Mouse (Mus musculus): ENCODE data around the gene Cpne5. TPM values are rescaled to one million over a fixed set of nuclear protein-coding genes. Genes with fewer than 3 reads are reported as not detected.

Cpne5 gene
- polyA plus RNA-seq (2012; ENCODE audit: insufficient read depth, insufficient read length, low replicate concordance, missing spikeins) = not detected in 2 replicates

DNA sequence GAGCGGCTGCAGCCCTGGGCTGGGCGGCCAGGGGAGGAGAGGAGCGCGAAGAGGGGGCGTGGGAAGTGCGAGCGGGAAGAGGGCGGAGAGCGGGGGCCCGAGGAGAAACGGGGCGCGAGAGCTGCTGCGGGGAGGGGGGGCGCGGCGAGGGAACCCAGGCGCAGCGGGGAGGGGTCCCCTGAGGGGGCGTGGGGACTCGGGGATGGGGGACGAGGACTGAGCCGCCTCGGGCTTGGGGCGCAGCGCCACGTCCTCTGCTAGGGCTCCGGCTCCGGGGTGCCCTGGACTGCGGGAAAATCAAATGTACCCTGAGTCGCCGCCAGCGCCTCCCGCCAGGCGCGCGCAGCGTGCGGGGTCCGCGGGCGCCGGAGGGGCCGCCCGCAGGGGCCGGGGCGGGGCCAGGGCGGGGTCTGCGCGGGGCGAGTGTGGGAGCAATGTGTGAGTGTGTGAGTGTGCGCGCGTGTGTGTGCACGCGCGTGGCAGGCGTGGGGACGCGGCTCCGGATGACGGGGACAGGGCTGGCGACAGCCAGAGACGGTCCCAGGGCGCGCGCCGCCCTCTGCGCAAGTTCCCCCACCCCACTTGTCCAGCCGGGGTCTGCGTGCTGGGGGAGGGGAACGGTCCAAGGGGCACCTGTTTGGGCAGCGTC, at the start of gene Cpne5:
Cpne5 (minus strand) TSS at position 396 of the 649 bp plus-strand sequence.
- H3K4me3 ChIP-seq (ENCODE audit: insufficient read depth, low read depth, low read length) = peak within 1 kb of the TSS; percentile 62
- WGBS = 1% methylated on average over 65 of the region's 73 CpGs
- H3K4me1 ChIP-seq (ENCODE audit: control insufficient read depth, insufficient read depth, low read length) = peaks cover 51% of the 10 kb centered on the region
- H3K27ac ChIP-seq (ENCODE audit: insufficient read depth, low read depth, low read length) = peak within 1 kb of the TSS; percentile 27
- no peak for TF ChIP-seq POLR2A (IDR thresholded peaks at IDR 0.05; ENCODE audit: insufficient read depth, low read depth, low read length)

DNA sequence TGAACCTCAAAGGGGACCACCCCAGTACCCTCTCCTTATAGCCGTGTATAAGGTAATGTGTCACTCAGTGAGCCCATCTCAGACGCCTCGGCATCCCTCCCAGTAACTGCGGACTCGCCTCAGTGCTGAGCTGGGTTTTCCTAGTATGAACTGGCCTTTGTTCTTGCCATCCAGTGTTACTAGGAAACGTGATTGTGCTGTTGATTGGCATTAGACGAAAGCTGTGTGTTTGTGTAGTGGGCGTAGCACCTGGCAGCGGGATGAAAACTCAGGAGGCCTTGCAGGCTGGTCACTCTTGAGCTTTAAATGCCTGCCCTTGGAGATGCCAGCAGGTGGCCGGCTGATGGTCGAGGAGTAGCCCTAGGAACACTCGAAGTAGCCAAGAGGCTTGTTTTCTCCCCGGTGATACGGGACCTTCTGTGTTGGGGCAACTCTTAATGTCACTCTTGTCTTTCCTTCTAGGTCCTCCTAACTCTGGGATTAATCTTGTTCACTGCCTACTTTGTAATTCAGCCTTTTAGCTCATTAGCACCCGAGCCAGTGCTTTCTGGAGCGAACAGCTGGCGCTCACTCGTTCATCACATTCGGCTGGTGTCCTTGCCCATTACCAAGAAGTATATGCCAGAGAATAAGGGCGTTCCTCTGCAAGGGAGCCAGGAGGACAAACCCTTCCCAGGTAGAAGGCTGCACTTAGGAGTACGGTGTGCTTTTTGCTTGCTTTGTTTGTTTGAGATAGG, 44.4 kb upstream of the Cpne5 start:
- Histone ChIP-seq H3K27ac (ENCODE audit: insufficient read depth, low read depth, low read length) (no peak overlapping the region), H3K4me3 (ENCODE audit: insufficient read depth, low read depth, low read length) (no peak overlapping the region), H3K4me1 (ENCODE audit: control insufficient read depth, insufficient read depth, low read length) (0 out of 2 replicates have a peak, but pooled peaks cover 3% of the 10 kb centered on the region)
- WGBS = 51% methylated on average over 21 of the region's 21 CpGs
- TF ChIP-seq CTCF (IDR thresholded peaks at IDR 0.05; ENCODE audit: insufficient read depth, low read depth, low read length) = no peak
- TF ChIP-seq POLR2A (IDR thresholded peaks at IDR 0.05; ENCODE audit: insufficient read depth, low read depth, low read length) = no peak

DNA sequence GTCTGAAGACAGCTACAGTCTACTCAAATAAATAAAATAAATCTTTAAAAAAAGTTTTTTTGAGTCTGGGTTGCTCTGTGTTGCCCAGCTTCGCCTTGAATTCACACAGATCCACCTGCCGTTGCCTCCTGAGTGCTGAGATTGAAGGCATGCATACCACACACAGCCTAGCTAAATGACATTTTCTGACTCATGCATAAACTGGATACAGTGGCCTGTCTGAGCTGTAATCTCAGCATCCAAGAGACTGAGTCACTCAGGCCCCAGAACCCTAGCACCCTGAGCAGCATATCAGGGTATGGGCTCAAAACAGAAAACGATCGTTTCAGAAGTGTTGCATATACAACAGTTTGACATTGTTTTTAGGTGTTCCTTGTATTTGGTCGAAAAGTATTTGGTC, 43.6 kb upstream of the Cpne5 start:
- WGBS = 66% methylated on average over 5 of the region's 5 CpGs
- Histone ChIP-seq H3K4me3 (ENCODE audit: insufficient read depth, low read depth, low read length) (no peak overlapping the region), H3K4me1 (ENCODE audit: control insufficient read depth, insufficient read depth, low read length) (0 out of 2 replicates have a peak, but pooled peaks cover 3% of the 10 kb centered on the region), H3K27ac (ENCODE audit: insufficient read depth, low read depth, low read length) (no peak overlapping the region)
- no peak for TF ChIP-seq CTCF (IDR thresholded peaks at IDR 0.05; ENCODE audit: insufficient read depth, low read depth, low read length)
- no peak for TF ChIP-seq POLR2A (IDR thresholded peaks at IDR 0.05; ENCODE audit: insufficient read depth, low read depth, low read length)

DNA sequence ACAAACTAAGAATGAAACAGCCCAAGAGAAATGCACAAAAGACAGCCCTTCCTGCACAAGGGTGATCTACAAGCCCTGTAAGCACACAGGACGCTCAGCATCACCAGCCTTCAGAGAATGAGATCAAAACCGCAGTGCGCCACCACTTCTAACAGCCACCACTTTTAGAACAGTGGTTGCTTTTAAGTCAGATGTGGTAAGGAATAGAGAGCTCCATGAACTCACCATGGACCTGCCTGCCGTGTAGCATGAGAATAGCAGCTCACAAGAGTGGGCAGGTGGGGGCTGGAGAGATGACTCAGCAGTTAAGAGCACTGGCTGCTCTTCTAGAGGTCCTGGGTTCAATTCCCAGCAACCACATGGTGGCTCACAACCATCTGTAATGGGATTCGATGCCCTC, 42.5 kb upstream of the Cpne5 start:
- Histone ChIP-seq H3K4me3 (ENCODE audit: insufficient read depth, low read depth, low read length) (no peak overlapping the region), H3K27ac (ENCODE audit: insufficient read depth, low read depth, low read length) (no peak overlapping the region), H3K4me1 (ENCODE audit: control insufficient read depth, insufficient read depth, low read length) (0 out of 2 replicates have a peak, but pooled peaks cover 3% of the 10 kb centered on the region)
- no peak for TF ChIP-seq POLR2A (IDR thresholded peaks at IDR 0.05; ENCODE audit: insufficient read depth, low read depth, low read length)
- TF ChIP-seq CTCF (IDR thresholded peaks at IDR 0.05; ENCODE audit: insufficient read depth, low read depth, low read length) = no peak
- WGBS = 92% methylated on average over 5 of the region's 5 CpGs

DNA sequence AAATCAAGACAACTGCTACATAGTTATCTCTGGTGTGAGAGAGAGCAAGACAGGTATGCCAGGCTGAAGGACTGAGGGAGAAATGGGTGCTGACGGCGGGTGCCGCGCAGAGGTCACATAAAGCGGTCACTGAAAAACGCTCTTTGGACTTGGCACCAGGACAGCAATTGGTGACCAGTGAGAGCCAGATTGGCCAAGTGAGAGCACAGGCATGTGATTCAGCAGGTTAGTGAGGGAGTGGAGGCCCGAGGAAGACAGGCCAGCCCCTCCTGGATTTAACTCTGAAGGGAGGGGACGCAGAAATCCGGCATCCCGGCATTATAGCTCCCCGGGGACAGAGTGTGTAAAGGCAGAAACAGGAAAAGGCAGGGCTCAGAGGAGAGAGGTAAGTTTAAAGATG, 35.9 kb upstream of the Cpne5 start:
- TF ChIP-seq POLR2A (IDR thresholded peaks at IDR 0.05; ENCODE audit: insufficient read depth, low read depth, low read length) (no peak), CTCF (IDR thresholded peaks at IDR 0.05; ENCODE audit: insufficient read depth, low read depth, low read length) (no peak)
- peaks cover 7% of the 10 kb centered on the region for H3K4me1 ChIP-seq (ENCODE audit: control insufficient read depth, insufficient read depth, low read length)
- no peak overlapping the region for H3K27ac ChIP-seq (ENCODE audit: insufficient read depth, low read depth, low read length)
- 80% methylated on average over 11 of the region's 11 CpGs for WGBS
- H3K4me3 ChIP-seq (ENCODE audit: insufficient read depth, low read depth, low read length) = no peak overlapping the region

DNA sequence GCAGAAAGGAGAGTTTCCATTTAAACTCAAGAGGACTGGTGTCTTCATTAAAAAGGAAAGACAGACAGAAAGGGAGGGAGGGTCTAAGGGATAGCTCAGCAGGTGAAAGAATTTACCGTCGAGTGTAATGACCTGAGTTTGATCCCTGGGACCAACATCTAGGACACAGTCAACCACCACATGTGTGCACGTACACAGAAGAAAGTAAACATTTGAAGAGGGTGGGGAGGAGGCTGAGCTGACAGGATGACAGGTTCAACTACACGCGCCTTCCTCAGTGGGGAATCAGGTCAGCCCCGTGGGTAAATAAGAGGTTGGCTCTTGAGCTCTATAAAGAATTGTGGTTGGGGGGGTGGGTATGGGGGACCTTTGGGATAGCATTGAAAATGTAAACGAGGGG, 35.2 kb upstream of the Cpne5 start:
- H3K4me3 ChIP-seq (ENCODE audit: insufficient read depth, low read depth, low read length) = no peak overlapping the region
- H3K4me1 ChIP-seq (ENCODE audit: control insufficient read depth, insufficient read depth, low read length) = peaks cover 7% of the 10 kb centered on the region
- no peak overlapping the region for H3K27ac ChIP-seq (ENCODE audit: insufficient read depth, low read depth, low read length)
- no peak for TF ChIP-seq POLR2A (IDR thresholded peaks at IDR 0.05; ENCODE audit: insufficient read depth, low read depth, low read length)
- no peak for TF ChIP-seq CTCF (IDR thresholded peaks at IDR 0.05; ENCODE audit: insufficient read depth, low read depth, low read length)
- 77% methylated on average over 7 of the region's 7 CpGs for WGBS

DNA sequence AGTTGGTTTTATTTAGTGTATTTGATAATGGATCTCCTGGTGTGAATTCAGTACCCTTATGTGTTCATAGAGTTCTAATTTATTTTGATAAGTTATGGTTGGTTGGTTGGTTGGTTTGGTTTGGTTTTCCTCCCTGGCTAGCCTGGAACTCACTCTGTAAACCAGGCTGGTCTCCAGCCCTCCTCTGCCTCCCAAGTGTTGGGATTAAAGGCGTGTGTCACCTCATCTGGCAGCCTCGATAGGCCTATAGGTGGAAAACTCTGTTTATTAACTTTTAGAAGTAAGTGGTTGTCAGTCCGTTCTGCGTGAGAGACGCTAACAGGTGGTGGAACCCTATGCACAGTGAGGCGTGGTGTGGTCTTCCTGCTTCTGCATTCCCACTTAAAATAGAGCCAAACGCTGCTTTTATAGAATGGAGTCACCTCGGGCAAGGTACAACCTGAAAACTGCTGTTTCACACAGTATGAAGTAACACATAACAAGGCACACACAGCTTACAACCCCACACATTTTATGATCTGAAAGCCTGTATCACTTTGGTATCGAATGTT, 32.3 kb upstream of the Cpne5 start:
- peaks cover 7% of the 10 kb centered on the region for H3K4me1 ChIP-seq (ENCODE audit: control insufficient read depth, insufficient read depth, low read length)
- no peak for TF ChIP-seq POLR2A (IDR thresholded peaks at IDR 0.05; ENCODE audit: insufficient read depth, low read depth, low read length)
- no peak for TF ChIP-seq CTCF (IDR thresholded peaks at IDR 0.05; ENCODE audit: insufficient read depth, low read depth, low read length)
- no peak overlapping the region for H3K4me3 ChIP-seq (ENCODE audit: insufficient read depth, low read depth, low read length)
- H3K27ac ChIP-seq (ENCODE audit: insufficient read depth, low read depth, low read length) = no peak overlapping the region
- whole genome bisulfite sequencing = 86% methylated on average over 9 of the region's 9 CpGs

DNA sequence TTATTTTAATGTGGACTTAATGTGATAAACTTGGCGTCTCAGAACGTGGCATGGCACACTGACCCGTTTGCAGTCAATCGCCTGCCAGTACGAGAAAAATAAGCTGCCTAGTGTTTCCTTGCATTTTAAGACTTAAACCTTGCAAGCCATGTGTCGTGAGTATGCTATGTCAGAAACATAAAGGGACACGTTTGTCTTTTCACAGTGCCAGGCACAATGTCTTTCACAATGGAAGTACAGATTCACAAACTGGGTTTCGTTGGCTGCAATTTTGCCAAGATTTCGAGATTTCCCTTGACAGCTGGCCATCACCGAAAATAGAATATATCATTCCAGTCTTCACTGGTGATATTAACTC, 31.4 kb upstream of the Cpne5 start:
- peaks cover 8% of the 10 kb centered on the region for H3K4me1 ChIP-seq (ENCODE audit: control insufficient read depth, insufficient read depth, low read length)
- TF ChIP-seq POLR2A (IDR thresholded peaks at IDR 0.05; ENCODE audit: insufficient read depth, low read depth, low read length) = no peak
- no peak for TF ChIP-seq CTCF (IDR thresholded peaks at IDR 0.05; ENCODE audit: insufficient read depth, low read depth, low read length)
- WGBS = 10% methylated on average over 10 of the region's 10 CpGs
- peak overlapping the region; percentile 91 for H3K4me3 ChIP-seq (ENCODE audit: insufficient read depth, low read depth, low read length)
- H3K27ac ChIP-seq (ENCODE audit: insufficient read depth, low read depth, low read length) = no peak overlapping the region

Measured in olfactory bulb, adult 2 months (tissue).